Mouse (Mus musculus): ENCODE measurements around the gene Sh3gl2. TPM values are rescaled to one million over a fixed set of nuclear protein-coding genes. Genes with fewer than 3 reads are reported as not detected.
A peak's percentile ranks its signal among the peaks of the same experiment; 100 is the strongest.

The Sh3gl2 gene
- polyA plus RNA-seq, 1 experiment, result not detected

GRCm38 (mm10) chr4:85376610-85377009, 171.7 kb downstream of the Sh3gl2 start:
- no peak for TF ChIP-seq CEBPB (IDR thresholded peaks at IDR 0.05; ENCODE audit: low read depth)
- TF ChIP-seq MYOG (IDR thresholded peaks at IDR 0.05; ENCODE audit: control insufficient read depth, extremely low read depth, insufficient read length), result no peak
- no peak for TF ChIP-seq MAX (IDR thresholded peaks at IDR 0.05)
- no peak for TF ChIP-seq USF1 (IDR thresholded peaks at IDR 0.05; ENCODE audit: low read depth)
- TF ChIP-seq FOSL1 (IDR thresholded peaks at IDR 0.05; ENCODE audit: insufficient read depth, low read length, poor library complexity, severe bottlenecking), result no peak
- TF ChIP-seq CTCF (IDR thresholded peaks at IDR 0.05; ENCODE audit: control insufficient read depth, insufficient read depth, insufficient read length), result no peak
- TF ChIP-seq MYOD1 (IDR thresholded peaks at IDR 0.05; ENCODE audit: control insufficient read depth, insufficient read length, low read depth), result no peak
- no peaks in the 10 kb centered on the region for H3K79me3 ChIP-seq (ENCODE audit: low read depth)
- no peaks in the 10 kb centered on the region for H3K36me3 ChIP-seq (ENCODE audit: control insufficient read depth, insufficient read depth)
- no peaks in the 10 kb centered on the region for H3K79me2 ChIP-seq (ENCODE audit: control insufficient read depth, insufficient read depth)
- no peak overlapping the region for H3ac ChIP-seq (ENCODE audit: control insufficient read depth, insufficient read length, low read depth)
- no peaks in the 10 kb centered on the region for H3K27me3 ChIP-seq (ENCODE audit: control insufficient read depth, insufficient read depth, insufficient read length)
- H3K4me3 ChIP-seq (ENCODE audit: insufficient read depth, poor library complexity, severe bottlenecking), result no peak overlapping the region

GRCm38 (mm10) chr4:85385241-85385640, 180.3 kb downstream of the Sh3gl2 start:
- TF ChIP-seq CEBPB (IDR thresholded peaks at IDR 0.05; ENCODE audit: low read depth) (no peak), USF1 (IDR thresholded peaks at IDR 0.05; ENCODE audit: low read depth) (no peak)
- Histone ChIP-seq H3K79me2 (ENCODE audit: control insufficient read depth, insufficient read depth) (no peaks in the 10 kb centered on the region), H3K36me3 (ENCODE audit: control insufficient read depth, insufficient read depth) (no peaks in the 10 kb centered on the region), H3K27me3 (ENCODE audit: control insufficient read depth, insufficient read depth, insufficient read length) (no peaks in the 10 kb centered on the region), H3ac (ENCODE audit: control insufficient read depth, insufficient read length, low read depth) (no peak overlapping the region), H3K79me3 (ENCODE audit: low read depth) (no peaks in the 10 kb centered on the region), H3K4me3 (ENCODE audit: insufficient read depth, poor library complexity, severe bottlenecking) (no peak overlapping the region)

- TF ChIP-seq MAX (IDR thresholded peaks at IDR 0.05) (no peak), USF1 (IDR thresholded peaks at IDR 0.05; ENCODE audit: low read depth) (no peak), CEBPB (IDR thresholded peaks at IDR 0.05; ENCODE audit: low read depth) (no peak), FOSL1 (IDR thresholded peaks at IDR 0.05; ENCODE audit: insufficient read depth, low read length, poor library complexity, severe bottlenecking) (no peak), MYOG (IDR thresholded peaks at IDR 0.05; ENCODE audit: control insufficient read depth, extremely low read depth, insufficient read length) (no peak), MYOD1 (IDR thresholded peaks at IDR 0.05; ENCODE audit: control insufficient read depth, insufficient read length, low read depth) (no peak), CTCF (IDR thresholded peaks at IDR 0.05; ENCODE audit: control insufficient read depth, insufficient read depth, insufficient read length) (no peak)
- no peak overlapping the region for H3K4me3 ChIP-seq (ENCODE audit: insufficient read depth, poor library complexity, severe bottlenecking)
- H3K79me3 ChIP-seq (ENCODE audit: low read depth), result no peaks in the 10 kb centered on the region
- no peak overlapping the region for H3ac ChIP-seq (ENCODE audit: control insufficient read depth, insufficient read length, low read depth)
- H3K36me3 ChIP-seq (ENCODE audit: control insufficient read depth, insufficient read depth), result no peaks in the 10 kb centered on the region
- no peaks in the 10 kb centered on the region for H3K27me3 ChIP-seq (ENCODE audit: control insufficient read depth, insufficient read depth, insufficient read length)
- no peaks in the 10 kb centered on the region for H3K79me2 ChIP-seq (ENCODE audit: control insufficient read depth, insufficient read depth)
Observed at GRCm38 (mm10) chr4:85387676-85388075, 182.8 kb downstream of the Sh3gl2 start.

GRCm38 (mm10) chr4:85391795-85392194, 186.9 kb downstream of the Sh3gl2 start:
- Histone ChIP-seq H3K79me3 (ENCODE audit: low read depth) (no peaks in the 10 kb centered on the region), H3K4me3 (ENCODE audit: insufficient read depth, poor library complexity, severe bottlenecking) (no peak overlapping the region), H3ac (ENCODE audit: control insufficient read depth, insufficient read length, low read depth) (no peak overlapping the region), H3K79me2 (ENCODE audit: control insufficient read depth, insufficient read depth) (no peaks in the 10 kb centered on the region), H3K27me3 (ENCODE audit: control insufficient read depth, insufficient read depth, insufficient read length) (no peaks in the 10 kb centered on the region), H3K36me3 (ENCODE audit: control insufficient read depth, insufficient read depth) (no peaks in the 10 kb centered on the region)
- TF ChIP-seq CEBPB (IDR thresholded peaks at IDR 0.05; ENCODE audit: low read depth) (no peak), MYOD1 (IDR thresholded peaks at IDR 0.05; ENCODE audit: control insufficient read depth, insufficient read length, low read depth) (no peak), FOSL1 (IDR thresholded peaks at IDR 0.05; ENCODE audit: insufficient read depth, low read length, poor library complexity, severe bottlenecking) (no peak)

GRCm38 (mm10) chr4:85398765-85399164, 193.8 kb downstream of the Sh3gl2 start:
- TF ChIP-seq MYOD1 (IDR thresholded peaks at IDR 0.05; ENCODE audit: control insufficient read depth, insufficient read length, low read depth) (no peak), MYOG (IDR thresholded peaks at IDR 0.05; ENCODE audit: control insufficient read depth, extremely low read depth, insufficient read length) (no peak), USF1 (IDR thresholded peaks at IDR 0.05; ENCODE audit: low read depth) (no peak), MAX (IDR thresholded peaks at IDR 0.05) (no peak), CTCF (IDR thresholded peaks at IDR 0.05; ENCODE audit: control insufficient read depth, insufficient read depth, insufficient read length) (no peak), FOSL1 (IDR thresholded peaks at IDR 0.05; ENCODE audit: insufficient read depth, low read length, poor library complexity, severe bottlenecking) (no peak), CEBPB (IDR thresholded peaks at IDR 0.05; ENCODE audit: low read depth) (no peak)
- no peaks in the 10 kb centered on the region for H3K36me3 ChIP-seq (ENCODE audit: control insufficient read depth, insufficient read depth)
- no peak overlapping the region for H3K4me3 ChIP-seq (ENCODE audit: insufficient read depth, poor library complexity, severe bottlenecking)
- no peak overlapping the region for H3ac ChIP-seq (ENCODE audit: control insufficient read depth, insufficient read length, low read depth)
- H3K27me3 ChIP-seq (ENCODE audit: control insufficient read depth, insufficient read depth, insufficient read length), result no peaks in the 10 kb centered on the region
- no peaks in the 10 kb centered on the region for H3K79me2 ChIP-seq (ENCODE audit: control insufficient read depth, insufficient read depth)
- no peaks in the 10 kb centered on the region for H3K79me3 ChIP-seq (ENCODE audit: low read depth)

- no peaks in the 10 kb centered on the region for H3K79me2 ChIP-seq (ENCODE audit: control insufficient read depth, insufficient read depth)
- H3K27me3 ChIP-seq (ENCODE audit: control insufficient read depth, insufficient read depth, insufficient read length), result no peaks in the 10 kb centered on the region
- H3K36me3 ChIP-seq (ENCODE audit: control insufficient read depth, insufficient read depth), result no peaks in the 10 kb centered on the region
- no peaks in the 10 kb centered on the region for H3K79me3 ChIP-seq (ENCODE audit: low read depth)
- no peak for TF ChIP-seq MYOD1 (IDR thresholded peaks at IDR 0.05; ENCODE audit: control insufficient read depth, insufficient read length, low read depth)
- peak; percentile 21 for TF ChIP-seq CTCF (IDR thresholded peaks at IDR 0.05; ENCODE audit: control insufficient read depth, insufficient read depth, insufficient read length)
- H3K4me3 ChIP-seq (ENCODE audit: insufficient read depth, poor library complexity, severe bottlenecking), result no peak overlapping the region
- H3ac ChIP-seq (ENCODE audit: control insufficient read depth, insufficient read length, low read depth), result no peak overlapping the region
Observed at GRCm38 (mm10) chr4:85402823-85403222, 197.9 kb downstream of the Sh3gl2 start.

All from C2C12 (cell line).